ENCODE assay signal across 8 mouse cellular contexts in genomic region chr13:43365825-43366184, GRCm38 (mm10). TPM values are rescaled to one million over a fixed set of nuclear protein-coding genes. Genes with fewer than 3 reads are reported as not detected.
DNase-seq lines count a peak whose midpoint lies in the region; ATAC-seq lines count a peak whose summit lies in the region.

No protein-coding gene starts in this region.

- ATAC-seq in kidney, embryonic 16.5 days (ENCODE audit: low FRiP score, low TSS enrichment) = peak; percentile 36
- ATAC-seq in embryonic facial prominence, embryonic 11.5 days (replicated peaks; ENCODE audit: insufficient number of reproducible peaks, low FRiP score, low TSS enrichment, low read depth) = peak; percentile 40; the same call in 1 of the 2 replicates
- ATAC-seq in hindbrain, embryonic 16.5 days = peak; percentile 69
- ATAC-seq in midbrain, embryonic 16.5 days = peak; percentile 61; the same call in 1 of the 2 replicates
- ATAC-seq in inflammation-experienced regulatory T-cells, adult 6 months = no peak

- H3K4me3 ChIP-seq in kidney, embryonic 16.5 days (ENCODE audit: low read length) = peak overlapping the region; percentile 58
- H3K4me3 ChIP-seq in embryonic facial prominence, embryonic 11.5 days (ENCODE audit: low read depth, low read length) = peak overlapping the region; percentile 59
- peak overlapping the region; percentile 54 for H3K4me3 ChIP-seq in hindbrain, embryonic 16.5 days (ENCODE audit: low read length)
- peak overlapping the region; percentile 56 for H3K4me3 ChIP-seq in midbrain, embryonic 16.5 days (ENCODE audit: low read depth, low read length)

- no peaks in the 10 kb centered on the region for H3K27me3 ChIP-seq in kidney, embryonic 16.5 days (ENCODE audit: insufficient read depth, low read length)
- H3K27me3 ChIP-seq in embryonic facial prominence, embryonic 11.5 days (ENCODE audit: control insufficient read depth, insufficient read depth, low read length) = no peaks in the 10 kb centered on the region
- no peaks in the 10 kb centered on the region for H3K27me3 ChIP-seq in hindbrain, embryonic 16.5 days (replicated peaks; ENCODE audit: control insufficient read depth, insufficient read depth, low read length)
- H3K27me3 ChIP-seq in midbrain, embryonic 16.5 days (ENCODE audit: control insufficient read depth, insufficient read depth, low read depth, low read length) = no peaks in the 10 kb centered on the region

- peak overlapping the region; percentile 80 for H3K9ac ChIP-seq in kidney, embryonic 16.5 days (replicated peaks; ENCODE audit: low read length)
- H3K9ac ChIP-seq in embryonic facial prominence, embryonic 11.5 days (replicated peaks; ENCODE audit: low read length) = peak overlapping the region; percentile 86
- peak overlapping the region; percentile 74 for H3K9ac ChIP-seq in hindbrain, embryonic 16.5 days (ENCODE audit: low read depth, low read length)
- H3K9ac ChIP-seq in midbrain, embryonic 16.5 days (ENCODE audit: low read depth, low read length) = peak overlapping the region; percentile 72

- peaks cover 3% of the 10 kb centered on the region; the same call in 1 of the 2 replicates for H3K36me3 ChIP-seq in kidney, embryonic 16.5 days (ENCODE audit: insufficient read depth, low read length)
- no peaks in the 10 kb centered on the region for H3K36me3 ChIP-seq in embryonic facial prominence, embryonic 11.5 days (replicated peaks; ENCODE audit: control insufficient read depth, insufficient read depth, low read depth, low read length)
- H3K36me3 ChIP-seq in hindbrain, embryonic 16.5 days (ENCODE audit: control insufficient read depth, insufficient read depth, low read length) = 0 out of 2 replicates have a peak, but pooled peaks cover 2% of the 10 kb centered on the region
- H3K36me3 ChIP-seq in midbrain, embryonic 16.5 days (ENCODE audit: control insufficient read depth, insufficient read depth, low read length) = peaks cover 2% of the 10 kb centered on the region

- peak overlapping the region; percentile 68 for H3K27ac ChIP-seq in kidney, embryonic 16.5 days (ENCODE audit: low read length)
- H3K27ac ChIP-seq in embryonic facial prominence, embryonic 11.5 days (replicated peaks; ENCODE audit: low read depth, low read length) = peak overlapping the region; percentile 65
- H3K27ac ChIP-seq in hindbrain, embryonic 16.5 days (ENCODE audit: low read depth, low read length) = peak overlapping the region; percentile 51; the same call in 1 of the 2 replicates
- H3K27ac ChIP-seq in midbrain, embryonic 16.5 days (ENCODE audit: low read length) = peak overlapping the region; percentile 74

- WGBS in kidney, embryonic 16.5 days = 9% methylated on average over 11 of the region's 11 CpGs
- 10% methylated on average over 11 of the region's 11 CpGs for WGBS in embryonic facial prominence, embryonic 11.5 days
- 12% methylated on average over 11 of the region's 11 CpGs for WGBS in hindbrain, embryonic 16.5 days
- WGBS in midbrain, embryonic 16.5 days = 13% methylated on average over 11 of the region's 11 CpGs

- no peak for DNase-seq in kidney, postnatal 14 days
- no peak for DNase-seq in embryonic facial prominence, embryonic 11.5 days (ENCODE audit: low spot score)
- no peak for DNase-seq in embryo, embryonic 11 days
- no peak for DNase-seq in layer of hippocampus, postnatal 14 days (ENCODE audit: low spot score in 2 of 2)

- H3K9me3 ChIP-seq in kidney, embryonic 16.5 days (ENCODE audit: low read length) = no peaks in the 10 kb centered on the region
- no peaks in the 10 kb centered on the region for H3K9me3 ChIP-seq in embryonic facial prominence, embryonic 11.5 days (replicated peaks; ENCODE audit: control insufficient read depth, low read length)
- no peaks in the 10 kb centered on the region for H3K9me3 ChIP-seq in hindbrain, embryonic 16.5 days (ENCODE audit: control insufficient read depth, low read length)
- H3K9me3 ChIP-seq in midbrain, embryonic 16.5 days (replicated peaks; ENCODE audit: control insufficient read depth, low read length, poor library complexity, severe bottlenecking) = no peaks in the 10 kb centered on the region

- peak overlapping the region; percentile 87 for H3K4me2 ChIP-seq in kidney, embryonic 16.5 days (replicated peaks; ENCODE audit: low read depth, low read length)
- peak overlapping the region; percentile 80 for H3K4me2 ChIP-seq in embryonic facial prominence, embryonic 11.5 days (ENCODE audit: low read depth, low read length)
- peak overlapping the region; percentile 88 for H3K4me2 ChIP-seq in hindbrain, embryonic 16.5 days (ENCODE audit: low read length)
- H3K4me2 ChIP-seq in midbrain, embryonic 16.5 days (ENCODE audit: low read length) = peak overlapping the region; percentile 71

- H3K4me1 ChIP-seq in kidney, embryonic 16.5 days (ENCODE audit: insufficient read depth, low read length) = peaks cover 5% of the 10 kb centered on the region; the same call in 1 of the 2 replicates
- no peaks in the 10 kb centered on the region for H3K4me1 ChIP-seq in embryonic facial prominence, embryonic 11.5 days (ENCODE audit: control insufficient read depth, insufficient read depth, low read length)
- H3K4me1 ChIP-seq in hindbrain, embryonic 16.5 days (ENCODE audit: control insufficient read depth, insufficient read depth, low read depth, low read length) = peaks cover 5% of the 10 kb centered on the region; the same call in 1 of the 2 replicates
- peaks cover 8% of the 10 kb centered on the region for H3K4me1 ChIP-seq in midbrain, embryonic 16.5 days (ENCODE audit: control insufficient read depth, insufficient read depth, low read length)

RNA-seq across cellular contexts. Expression of gene Sirt5, which starts 0.5 kb away (rescaled TPM):
- polyA plus RNA-seq in kidney, embryonic 16.5 days (2015; fragmentation: Nextera tagmentation; extraction: Ambion mirVana) = 19.6 TPM in 2 replicates
- polyA plus RNA-seq in embryonic facial prominence, embryonic 11.5 days (2014; fragmentation: Nextera tagmentation; extraction: Ambion mirVana) = 33.2 and 35.2 TPM in 2 replicates
- 32.5 and 33.8 TPM in 2 replicates for polyA plus RNA-seq in hindbrain, embryonic 16.5 days (2015; fragmentation: Nextera tagmentation; extraction: Ambion mirVana)
- polyA plus RNA-seq in midbrain, embryonic 16.5 days (2015; fragmentation: Nextera tagmentation; extraction: Ambion mirVana) = 39.3 and 41.5 TPM in 2 replicates
- 10 to 100 TPM; 17.2 to 49.5 (median 35.4) TPM for polyA plus RNA-seq in inflammation-experienced regulatory T-cells, adult 6 months (2017; shearing (Covaris generic))
- total RNA-seq in layer of hippocampus, postnatal 14 days (2021) = 10 to 100 TPM; 16.6 to 24.6 TPM

RNA-seq across cellular contexts. Expression of gene Nol7, which starts 32.4 kb away (rescaled TPM):
- polyA plus RNA-seq in kidney, embryonic 16.5 days (2015; fragmentation: Nextera tagmentation; extraction: Ambion mirVana) = 97.7 and 106 TPM in 2 replicates
- 184 and 203 TPM in 2 replicates for polyA plus RNA-seq in embryonic facial prominence, embryonic 11.5 days (2014; fragmentation: Nextera tagmentation; extraction: Ambion mirVana)
- polyA plus RNA-seq in hindbrain, embryonic 16.5 days (2015; fragmentation: Nextera tagmentation; extraction: Ambion mirVana) = 140 and 144 TPM in 2 replicates
- 151 and 161 TPM in 2 replicates for polyA plus RNA-seq in midbrain, embryonic 16.5 days (2015; fragmentation: Nextera tagmentation; extraction: Ambion mirVana)
- polyA plus RNA-seq in inflammation-experienced regulatory T-cells, adult 6 months (2017; shearing (Covaris generic)) = 100 to 1,000 TPM; 161 to 171 (median 171) TPM
- total RNA-seq in layer of hippocampus, postnatal 14 days (2021) = 10 to 100 TPM; 81.5 to 85.3 TPM
